Mouse (Mus musculus) activated CD4-positive, CD25-positive, alpha-beta regulatory T cell, adult 9 weeks (primary cell): ENCODE results near the gene Syt8. TPM values are rescaled to one million over a fixed set of nuclear protein-coding genes. Genes with fewer than 3 reads are reported as not detected.

Experiments
- polyA plus RNA-seq: library from polyadenylated mRNA; unstranded; fragments of 100-300 nt; shearing (Covaris generic); gene quantifications from one replicate; pipeline ENCODE4 v1.2.1, GENCODE M21; 2017

Gene Syt8
- not detected for polyA plus RNA-seq

GRCm38 (mm10) chr7:142434137-142434865, at the start of gene Syt8:
Syt8 (plus strand) TSS chr7:142434850.

GRCm38 (mm10) chr7:142387419-142388148, 47.1 kb upstream of the Syt8 start, which contains the start of gene Ctsd:
Ctsd (minus strand) TSS chr7:142388038.

GRCm38 (mm10) chr7:142441585-142441984, 6.9 kb downstream of the Syt8 start, which contains the start of gene Tnni2:
Tnni2 (plus strand) TSS chr7:142441808.

GRCm38 (mm10) chr7:142460636-142461077, 26.0 kb downstream of the Syt8 start, which contains the start of gene Lsp1:
Lsp1 (plus strand) TSS chr7:142460809.

Other genes starting within 250 kb of the Syt8 start
- gene Gm10153, start 244.5 kb upstream of the Syt8 start, polyA plus RNA-seq: not detected
- not detected for gene Krtap5-3, start 233.5 kb upstream of the Syt8 start, polyA plus RNA-seq
- not detected for gene Gm7579, start 223.0 kb upstream of the Syt8 start, polyA plus RNA-seq
- not detected for gene Krtap5-5, start 204.9 kb upstream of the Syt8 start, polyA plus RNA-seq
- not detected for gene Gm40460, start 193.8 kb upstream of the Syt8 start, polyA plus RNA-seq
- not detected for gene Gm2431, start 176.5 kb upstream of the Syt8 start, polyA plus RNA-seq
- gene Gm4559, start 160.5 kb upstream of the Syt8 start, polyA plus RNA-seq: not detected
- gene Krtap5-1, start 137.7 kb upstream of the Syt8 start, polyA plus RNA-seq: not detected
- gene Krtap5-4, start 131.3 kb upstream of the Syt8 start, polyA plus RNA-seq: not detected
- 2.3 TPM for gene Ifitm10, start 61.1 kb upstream of the Syt8 start, polyA plus RNA-seq
- not detected for gene Gm49369, start 52.2 kb upstream of the Syt8 start, polyA plus RNA-seq
- gene Ctsd, start 46.8 kb upstream of the Syt8 start, polyA plus RNA-seq: 417 TPM
- not detected for gene Tnni2, start 7.0 kb downstream of the Syt8 start, polyA plus RNA-seq
- gene Lsp1, start 26.0 kb downstream of the Syt8 start, polyA plus RNA-seq: 1,327 TPM
- gene Tnnt3, start 64.0 kb downstream of the Syt8 start, polyA plus RNA-seq: 1.7 TPM
- gene Mrpl23, start 97.8 kb downstream of the Syt8 start, polyA plus RNA-seq: 4.0 TPM
- gene Igf2, start 232.0 kb downstream of the Syt8 start, polyA plus RNA-seq: 0.13 TPM
- not detected for gene Gm49394, start 235.1 kb downstream of the Syt8 start, polyA plus RNA-seq